Mouse (Mus musculus) midbrain, embryonic 16.5 days (tissue): Measurements from ENCODE around the gene Slc9a3. TPM values are rescaled to one million over a fixed set of nuclear protein-coding genes. Genes with fewer than 3 reads are reported as not detected.

Experiments
- ATAC-seq: fragments of 200-750 bp; cut with Nextera tagmentation; 2 replicates; pipeline ENCODE4 v1.8.0; 2017; ENCODE audit warnings: moderate TSS enrichment
- H3K27ac ChIP-seq: fragments of 300-500 bp; sonication (generic); 2 replicates; pipeline ENCODE4 v1.5.1; 2014; ENCODE audit warnings: mild to moderate bottlenecking, low read length, mixed read lengths
- H3K27me3 ChIP-seq: fragments of 300-500 bp; sonication (generic); 2 replicates; pipeline ENCODE4 v1.6.1; 2014; ENCODE audit warnings: low read depth, low read length, mixed read lengths; ENCODE audit not compliant: control insufficient read depth, insufficient read depth
- H3K36me3 ChIP-seq: fragments of 300-500 bp; sonication (generic); 2 replicates; pipeline ENCODE4 v1.6.1; 2014; ENCODE audit warnings: mild to moderate bottlenecking, low read length, moderate library complexity, mixed read lengths; ENCODE audit not compliant: control insufficient read depth, insufficient read depth
- H3K4me1 ChIP-seq: fragments of 300-500 bp; sonication (generic); 2 replicates; pipeline ENCODE4 v1.6.1; 2014; ENCODE audit warnings: mild to moderate bottlenecking, low read length, mixed read lengths; ENCODE audit not compliant: control insufficient read depth, insufficient read depth
- H3K4me2 ChIP-seq: fragments of 300-500 bp; sonication (generic); 2 replicates; pipeline ENCODE4 v1.6.1; 2014; ENCODE audit warnings: mild to moderate bottlenecking, low read length, mixed read lengths
- H3K4me3 ChIP-seq: fragments of 300-500 bp; sonication (generic); 2 replicates; pipeline ENCODE4 v1.5.1; 2014; ENCODE audit warnings: low read depth, mild to moderate bottlenecking, low read length, moderate library complexity, mixed read lengths
- H3K9ac ChIP-seq: fragments of 300-500 bp; sonication (generic); 2 replicates; pipeline ENCODE4 v1.6.1; 2014; ENCODE audit warnings: low read depth, low read length, mixed read lengths
- H3K9me3 ChIP-seq: fragments of 300-500 bp; sonication (generic); replicated peaks from 2 replicates; pipeline ENCODE4 v1.6.1; 2014; ENCODE audit warnings: mild to moderate bottlenecking, low read length, mixed read lengths; ENCODE audit not compliant: control insufficient read depth, poor library complexity, severe bottlenecking
- WGBS: fragments of 180-500 bp; shearing (Covaris S2); extraction: QIAGEN DNeasy Blood & Tissue Kit; methylation state at CpG from one replicate; pipeline ENCODE4 v1.1.7; 2014; 5-methylcytosine and 5-hydroxymethylcytosine counted together
- polyA plus RNA-seq: library from polyadenylated mRNA; unstranded; fragments of >200 nt; fragmentation: Nextera tagmentation; extraction: Ambion mirVana; gene quantifications from 2 replicates; pipeline ENCODE4 v1.2.1, GENCODE M21; 2015

Gene Slc9a3
- polyA plus RNA-seq, 1 experiment from 2014 or later: 0.13 TPM

DNA sequence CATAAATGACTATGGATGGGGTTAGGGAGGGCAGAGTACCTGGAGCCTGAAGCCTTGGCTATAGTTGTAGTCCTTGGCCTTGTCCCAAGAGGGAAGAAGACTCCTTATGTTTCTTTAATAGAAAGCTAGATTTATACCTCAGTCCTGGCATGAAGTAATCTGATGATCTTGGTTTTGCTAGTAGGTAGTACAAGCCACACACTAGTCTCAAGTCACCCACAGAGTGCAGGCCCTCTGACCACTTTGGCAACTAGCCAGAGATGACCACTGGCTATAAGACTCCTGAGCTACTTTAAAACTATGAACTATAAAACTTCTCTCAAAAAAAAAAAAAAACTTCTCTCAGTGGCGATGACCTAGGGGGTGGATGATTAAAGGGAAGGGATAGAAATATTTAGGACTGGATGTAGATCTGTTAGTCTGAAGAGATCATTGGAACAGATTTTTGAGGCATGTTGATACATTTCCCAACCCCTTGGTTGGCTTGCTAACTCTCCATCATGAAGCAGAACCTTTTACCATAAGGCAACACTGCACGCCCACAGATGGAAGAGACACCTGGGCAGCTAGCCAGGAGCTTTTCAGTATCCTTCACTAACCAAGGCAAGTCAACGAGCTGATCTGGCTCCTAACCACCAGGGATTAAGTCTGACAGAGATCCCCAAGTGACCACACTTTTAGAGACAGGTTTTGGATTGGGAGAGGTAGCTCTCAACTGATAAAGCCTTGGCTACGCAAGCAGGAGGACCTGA, 18.2 kb upstream of the Slc9a3 start:
- Histone ChIP-seq H3K4me1 (no peaks in the 10 kb centered on the region), H3K9me3 (no peaks in the 10 kb centered on the region), H3K4me3 (no peak overlapping the region), H3K9ac (no peak overlapping the region), H3K36me3 (no peaks in the 10 kb centered on the region), H3K27me3 (no peaks in the 10 kb centered on the region), H3K4me2 (no peak overlapping the region), H3K27ac (no peak overlapping the region)
- no peak for ATAC-seq
- 87% methylated on average over 4 of the region's 4 CpGs for WGBS

DNA sequence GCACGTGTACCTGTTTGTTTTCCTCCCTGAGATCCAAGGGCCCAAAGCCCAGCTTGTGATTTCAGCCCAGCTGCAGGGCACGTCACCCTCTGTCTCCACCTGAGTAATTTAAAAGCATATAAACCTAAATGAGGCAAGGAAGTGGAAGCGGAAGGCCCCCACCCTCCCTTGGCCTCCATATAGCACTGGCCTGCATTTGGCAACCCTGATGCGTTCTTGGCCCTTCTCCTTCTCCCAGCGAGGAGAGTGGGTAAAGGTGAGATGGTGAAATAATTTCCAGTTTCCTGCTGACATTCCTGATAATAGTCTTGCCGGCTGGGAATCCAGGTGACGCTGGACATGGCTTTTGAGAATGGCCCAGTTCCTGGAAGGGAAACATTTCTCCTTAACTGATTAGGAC, 16.8 kb upstream of the Slc9a3 start:
- no peak for ATAC-seq
- 80% methylated on average over 7 of the region's 7 CpGs for WGBS
- Histone ChIP-seq H3K9ac (no peak overlapping the region), H3K27me3 (no peaks in the 10 kb centered on the region), H3K36me3 (no peaks in the 10 kb centered on the region), H3K9me3 (no peaks in the 10 kb centered on the region), H3K27ac (no peak overlapping the region), H3K4me3 (no peak overlapping the region), H3K4me2 (no peak overlapping the region), H3K4me1 (no peaks in the 10 kb centered on the region)

DNA sequence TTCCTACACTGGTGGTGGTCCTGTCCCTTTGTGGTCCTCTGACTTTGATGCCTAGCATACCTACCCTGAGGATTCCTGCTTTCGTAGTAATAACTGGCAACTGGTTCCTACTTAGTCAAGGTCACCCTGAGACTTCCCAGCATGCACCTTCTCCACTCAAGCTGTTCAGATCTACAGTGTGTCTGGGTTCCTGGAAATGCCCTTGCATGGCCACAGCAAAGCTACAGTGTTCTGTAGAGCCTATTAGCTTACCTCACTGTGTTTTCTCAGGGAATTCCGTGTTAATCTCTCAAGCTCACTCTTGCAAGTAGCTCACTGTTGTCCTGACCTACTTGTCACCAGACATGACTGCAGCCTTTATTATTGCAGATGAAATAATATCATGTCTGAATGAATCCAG, 13.8 kb upstream of the Slc9a3 start:
- Histone ChIP-seq H3K36me3 (no peaks in the 10 kb centered on the region), H3K4me1 (no peaks in the 10 kb centered on the region), H3K27me3 (no peaks in the 10 kb centered on the region), H3K27ac (no peak overlapping the region), H3K9ac (no peak overlapping the region), H3K9me3 (0 out of 2 replicates have a peak, but pooled peaks cover 2% of the 10 kb centered on the region), H3K4me3 (no peak overlapping the region), H3K4me2 (no peak overlapping the region)
- WGBS: 86% methylated on average over 2 of the region's 2 CpGs
- ATAC-seq: no peak

DNA sequence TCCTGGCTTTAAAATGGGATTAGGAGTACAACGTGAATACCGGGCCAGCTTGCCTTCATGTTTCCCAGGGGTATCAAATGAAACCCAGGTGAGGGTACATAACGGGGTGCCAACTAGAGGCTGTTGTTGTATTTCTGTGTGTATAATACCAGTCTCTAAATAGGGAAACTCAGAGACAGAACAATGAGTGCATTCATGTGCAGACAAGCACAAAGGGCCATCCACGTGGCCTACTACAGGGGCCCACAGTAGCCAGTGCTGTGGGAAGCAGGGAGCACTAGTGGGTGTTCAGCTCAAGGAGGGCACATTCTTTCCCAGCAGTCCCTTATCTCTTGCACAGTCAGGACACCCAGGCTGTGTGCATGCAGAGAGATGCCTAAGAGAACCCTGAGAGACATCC, 8.7 kb upstream of the Slc9a3 start:
- H3K27ac ChIP-seq: no peak overlapping the region

DNA sequence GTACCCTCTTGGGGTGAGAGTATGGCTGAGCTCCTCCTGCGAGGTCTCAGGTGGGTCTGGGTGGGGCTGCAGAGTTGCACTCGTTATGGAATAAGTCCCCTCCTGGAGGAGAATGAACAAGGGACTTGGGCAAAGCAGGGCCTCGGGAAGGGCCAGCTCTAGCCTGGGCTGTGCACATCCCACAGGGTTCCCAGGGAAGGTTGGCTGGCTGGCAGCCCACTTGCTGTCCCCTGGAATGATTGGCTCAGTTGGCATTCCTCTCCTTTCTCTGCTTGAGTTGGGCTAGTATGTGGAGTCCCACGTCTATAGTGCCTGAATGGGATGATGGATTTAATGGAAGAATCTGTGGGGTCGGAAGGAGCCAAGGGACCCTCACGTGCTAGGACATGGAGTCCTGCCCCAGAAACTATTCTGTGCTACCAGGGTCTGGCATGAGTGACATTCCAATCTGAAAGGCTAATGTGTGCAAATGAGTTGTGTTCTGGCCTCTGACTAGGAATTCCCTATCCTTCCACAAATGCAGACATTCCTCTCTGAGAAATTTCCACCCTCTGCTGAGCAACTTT, 7.5 kb upstream of the Slc9a3 start:
- H3K27me3 ChIP-seq: no peaks in the 10 kb centered on the region
- H3K4me2 ChIP-seq: no peak overlapping the region
- H3K9me3 ChIP-seq: 0 out of 2 replicates have a peak, but pooled peaks cover 2% of the 10 kb centered on the region
- ATAC-seq: no peak
- 72% methylated on average over 6 of the region's 6 CpGs for WGBS
- no peaks in the 10 kb centered on the region for H3K4me1 ChIP-seq
- no peak overlapping the region for H3K4me3 ChIP-seq
- no peak overlapping the region for H3K9ac ChIP-seq
- H3K27ac ChIP-seq: no peak overlapping the region
- no peaks in the 10 kb centered on the region for H3K36me3 ChIP-seq

More for the DNA sequence above, 8.7 kb upstream of the Slc9a3 start:
- no peak overlapping the region for H3K9ac ChIP-seq
- 0 out of 2 replicates have a peak, but pooled peaks cover 2% of the 10 kb centered on the region for H3K9me3 ChIP-seq
- WGBS: 63% methylated on average over 4 of the region's 4 CpGs
- ATAC-seq: no peak
- H3K27me3 ChIP-seq: no peaks in the 10 kb centered on the region
- H3K4me3 ChIP-seq: no peak overlapping the region
- H3K4me1 ChIP-seq: no peaks in the 10 kb centered on the region
- no peaks in the 10 kb centered on the region for H3K36me3 ChIP-seq
- H3K4me2 ChIP-seq: no peak overlapping the region

DNA sequence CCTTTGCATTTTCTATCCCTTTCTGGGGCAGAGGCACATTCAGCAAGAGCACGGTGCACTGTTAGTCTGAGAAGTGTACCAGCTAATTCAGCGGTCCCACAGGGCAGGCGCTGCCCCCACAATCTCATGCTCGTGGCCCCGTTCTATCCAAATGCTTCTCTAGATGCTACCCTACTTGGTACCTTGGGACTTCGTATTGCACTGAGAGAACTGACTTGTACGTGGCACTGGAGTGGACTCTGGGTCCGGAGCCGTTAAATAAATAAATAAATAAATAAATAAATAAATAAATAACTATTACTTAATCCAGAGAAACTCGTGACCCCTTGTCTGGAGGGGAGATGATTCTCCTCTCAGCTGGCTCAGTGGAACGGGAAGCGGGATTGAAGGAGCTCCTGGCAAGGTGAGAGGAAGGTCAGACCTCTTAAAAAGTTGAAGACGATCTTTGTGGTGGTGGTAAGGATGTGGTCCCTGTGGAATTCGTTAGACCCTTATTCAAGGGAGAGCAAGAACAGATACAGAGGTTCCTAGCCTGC, 606 bp downstream of the Slc9a3 start:
- peaks cover 25% of the 10 kb centered on the region for H3K27me3 ChIP-seq
- H3K4me2 ChIP-seq: peak overlapping the region; percentile 92
- H3K36me3 ChIP-seq: no peaks in the 10 kb centered on the region
- H3K4me3 ChIP-seq: peak overlapping the region; percentile 48
- H3K4me1 ChIP-seq: peaks cover 6% of the 10 kb centered on the region; the same call in 1 of the 2 replicates
- H3K9me3 ChIP-seq: no peaks in the 10 kb centered on the region
- H3K27ac ChIP-seq: no peak overlapping the region
- WGBS: 31% methylated on average over 14 of the region's 14 CpGs
- peak; percentile 13; the same call in 1 of the 2 replicates for ATAC-seq
- H3K9ac ChIP-seq: peak overlapping the region; percentile 61; the same call in 1 of the 2 replicates

DNA sequence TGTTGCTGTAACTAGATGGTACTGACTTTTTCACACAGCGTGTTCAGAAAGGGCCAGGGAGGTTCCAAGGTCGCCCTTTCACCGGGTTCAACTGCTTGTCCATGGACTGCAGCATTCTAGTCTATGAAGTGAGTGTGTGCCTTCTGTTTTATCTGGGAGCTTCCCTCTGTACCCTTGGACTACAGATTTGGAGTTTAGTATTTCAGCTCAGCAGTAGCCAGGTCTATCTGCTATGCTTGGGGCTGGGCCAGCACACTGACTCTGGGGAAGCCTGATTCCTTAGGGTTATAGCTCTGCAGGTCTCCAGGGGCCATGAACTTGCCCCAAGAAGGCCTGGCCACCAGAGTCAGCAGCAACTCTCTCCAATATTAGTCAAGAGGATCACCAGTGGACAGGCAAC, 1.4 kb downstream of the Slc9a3 start:
- Histone ChIP-seq H3K9ac (no peak overlapping the region), H3K4me2 (no peak overlapping the region), H3K27me3 (peaks cover 25% of the 10 kb centered on the region), H3K27ac (no peak overlapping the region), H3K36me3 (no peaks in the 10 kb centered on the region), H3K9me3 (no peaks in the 10 kb centered on the region), H3K4me1 (peaks cover 6% of the 10 kb centered on the region; the same call in 1 of the 2 replicates), H3K4me3 (no peak overlapping the region)
- 60% methylated on average over 3 of the region's 3 CpGs for WGBS
- ATAC-seq: no peak

DNA sequence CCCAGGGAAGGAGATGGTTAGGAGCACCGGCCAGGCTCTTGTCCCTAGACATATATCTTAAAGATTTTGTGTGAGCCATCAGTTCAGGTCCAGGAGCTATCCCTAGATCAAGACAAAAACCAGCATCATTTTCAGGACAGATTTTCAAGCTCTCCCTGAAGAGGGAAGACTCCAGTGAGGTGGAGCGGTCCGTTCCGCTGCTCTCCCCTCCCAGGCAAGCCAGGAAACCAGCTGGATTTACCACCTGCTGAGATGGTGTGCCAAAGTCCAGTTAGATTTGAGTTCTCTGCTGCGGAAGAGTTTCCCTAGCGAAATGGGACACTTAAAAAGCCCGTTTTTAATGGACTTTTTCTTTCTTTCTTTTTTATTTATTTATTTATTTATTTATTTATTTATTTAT, 6.3 kb downstream of the Slc9a3 start:
- Histone ChIP-seq H3K4me1 (no peaks in the 10 kb centered on the region), H3K4me2 (no peak overlapping the region), H3K27ac (no peak overlapping the region), H3K27me3 (peaks cover 3% of the 10 kb centered on the region), H3K9me3 (no peaks in the 10 kb centered on the region), H3K36me3 (no peaks in the 10 kb centered on the region), H3K4me3 (no peak overlapping the region), H3K9ac (no peak overlapping the region)
- 68% methylated on average over 7 of the region's 7 CpGs for WGBS
- no peak for ATAC-seq

DNA sequence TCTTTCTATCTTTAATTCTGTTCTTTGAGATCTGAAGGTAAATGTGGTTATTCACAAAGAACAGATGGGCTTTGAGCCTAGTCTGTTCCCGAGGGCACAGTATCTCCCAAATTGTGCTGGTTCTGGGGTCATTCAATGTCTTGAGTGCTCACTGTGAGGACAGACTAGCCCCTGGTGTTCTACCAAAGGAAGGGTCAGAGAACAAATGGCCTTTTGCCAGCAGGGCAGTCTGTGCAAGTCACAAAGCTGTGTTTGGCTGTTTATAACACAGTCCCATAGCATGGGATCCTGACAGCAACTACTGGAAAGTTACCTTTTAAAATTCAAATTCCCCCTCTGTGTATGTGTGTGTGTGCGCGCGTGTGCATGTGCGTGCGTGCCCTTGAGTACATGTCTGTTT, 8.7 kb downstream of the Slc9a3 start:
- H3K27ac ChIP-seq: no peak overlapping the region
- ATAC-seq: no peak
- H3K27me3 ChIP-seq: no peaks in the 10 kb centered on the region
- no peak overlapping the region for H3K4me2 ChIP-seq
- H3K36me3 ChIP-seq: no peaks in the 10 kb centered on the region
- H3K4me3 ChIP-seq: no peak overlapping the region
- 89% methylated on average over 6 of the region's 6 CpGs for WGBS
- no peaks in the 10 kb centered on the region for H3K4me1 ChIP-seq
- H3K9me3 ChIP-seq: no peaks in the 10 kb centered on the region
- no peak overlapping the region for H3K9ac ChIP-seq
